27 mouse cellular contexts compared by ENCODE assay signal in genomic region chr14:54300676-54301075, GRCm38 (mm10). TPM values are rescaled to one million over a fixed set of nuclear protein-coding genes. Genes with fewer than 3 reads are reported as not detected.
DNase-seq lines count a peak whose midpoint lies in the region; ATAC-seq and TF ChIP-seq lines count a peak whose summit lies in the region.
"Had no signal": no experiment of that assay in that cellular context is flagged by ENCODE, and none has a peak within 500 bp of the region (broad histone marks: within the 10 kb centered on the region; RNA-seq: fewer than 3 reads in every experiment).

No protein-coding gene starts in this region.

- 92% methylated on average over 3 of the region's 3 CpGs for WGBS in midbrain, embryonic 14.5 days

- H3K4me1 ChIP-seq in testis, adult 2 months (ENCODE audit: control insufficient read depth, insufficient read depth, low read length), result no peaks in the 10 kb centered on the region
- no peaks in the 10 kb centered on the region for H3K4me1 ChIP-seq in midbrain, embryonic 14.5 days (ENCODE audit: control insufficient read depth, insufficient read depth, low read length)
- H3K4me1 ChIP-seq: embryonic facial prominence, embryonic 15.5 days; forebrain, embryonic 15.5 days; heart, embryonic 12.5 days; hindbrain, embryonic 10.5 days; hindbrain, embryonic 15.5 days had no signal

- H3K4me3 ChIP-seq in testis, adult 2 months (ENCODE audit: control insufficient read depth, low read depth, low read length), result no peak overlapping the region
- no peak overlapping the region for H3K4me3 ChIP-seq in midbrain, embryonic 14.5 days (replicated peaks; ENCODE audit: low read depth, low read length)
- H3K4me3 ChIP-seq: embryonic facial prominence, embryonic 15.5 days; erythroblast, embryonic 14.5 days; forebrain, embryonic 15.5 days; heart, embryonic 12.5 days; hindbrain, embryonic 10.5 days; hindbrain, embryonic 15.5 days had no signal

- no peak for TF ChIP-seq POLR2A in testis, adult 2 months (IDR thresholded peaks at IDR 0.05; ENCODE audit: control insufficient read depth, low read depth, low read length)

- no peak for ATAC-seq in midbrain, embryonic 14.5 days (ENCODE audit: low FRiP score, low TSS enrichment)
- ATAC-seq: CD4-positive, CD25-positive, alpha-beta regulatory T cell, adult 4 months; forebrain, embryonic 15.5 days; intestine, embryonic 16.5 days had no signal

- H3K9me3 ChIP-seq in midbrain, embryonic 14.5 days (ENCODE audit: control insufficient read depth, low read length), result 0 out of 2 replicates have a peak, but pooled peaks cover 5% of the 10 kb centered on the region
- H3K9me3 ChIP-seq: embryonic facial prominence, embryonic 15.5 days; forebrain, embryonic 15.5 days; G1E had no signal

- no peaks in the 10 kb centered on the region for H3K27me3 ChIP-seq in testis, adult 2 months (ENCODE audit: control insufficient read depth, insufficient read depth, low read length)
- H3K27me3 ChIP-seq in midbrain, embryonic 14.5 days (ENCODE audit: control insufficient read depth, insufficient read depth, low read length), result no peaks in the 10 kb centered on the region
- H3K27me3 ChIP-seq: embryonic facial prominence, embryonic 15.5 days; forebrain, embryonic 15.5 days; hindbrain, embryonic 15.5 days had no signal

- H3K4me2 ChIP-seq in midbrain, embryonic 14.5 days (ENCODE audit: low read length), result no peak overlapping the region
- H3K4me2 ChIP-seq: embryonic facial prominence, embryonic 15.5 days; forebrain, embryonic 15.5 days; heart, embryonic 12.5 days; hindbrain, embryonic 15.5 days had no signal

- no peaks in the 10 kb centered on the region for H3K36me3 ChIP-seq in testis, adult 2 months (ENCODE audit: control insufficient read depth, insufficient read depth, low read length)
- no peaks in the 10 kb centered on the region for H3K36me3 ChIP-seq in midbrain, embryonic 14.5 days (ENCODE audit: control insufficient read depth, insufficient read depth, low read length)
- H3K36me3 ChIP-seq: embryonic facial prominence, embryonic 15.5 days; forebrain, embryonic 15.5 days; G1E; heart, embryonic 12.5 days; hindbrain, embryonic 10.5 days; hindbrain, embryonic 15.5 days had no signal

- H3K27ac ChIP-seq in testis, adult 2 months (ENCODE audit: control insufficient read depth, insufficient read depth, low read depth, low read length), result 0 out of 2 replicates have a peak overlapping the region, but pooled peaks have one; percentile 42
- no peak overlapping the region for H3K27ac ChIP-seq in midbrain, embryonic 14.5 days (replicated peaks; ENCODE audit: low read depth, low read length)
- H3K27ac ChIP-seq: embryonic facial prominence, embryonic 15.5 days; forebrain, embryonic 15.5 days; hindbrain, embryonic 10.5 days; hindbrain, embryonic 15.5 days had no signal

- no peak for DNase-seq in testis, postnatal 10 days (ENCODE audit: low spot score)
- DNase-seq in adrenal gland, postnatal 10 days, result peak; percentile 46
- peak; percentile 81 for DNase-seq in fat pad, adult 2 months (ENCODE audit: extremely low read depth, low read depth, low spot score)
- DNase-seq in midbrain, embryonic 14.5 days, result no peak
- no peak for DNase-seq in cerebellum, postnatal 36 days
- DNase-seq in frontal cortex, postnatal 25 days (ENCODE audit: low spot score in 2 of 2), result no peak
- DNase-seq: B cell, adult 2 months; cerebellum, adult 2 months; embryo, embryonic 11 days; gastrocnemius, postnatal 10 days had no signal

- no peak for TF ChIP-seq CTCF in testis, adult 2 months (IDR thresholded peaks at IDR 0.05; ENCODE audit: control insufficient read depth, insufficient read depth, insufficient replicate concordance, low read depth, low read length)

- no peak overlapping the region for H3K9ac ChIP-seq in midbrain, embryonic 14.5 days (replicated peaks; ENCODE audit: low read length)
- H3K9ac ChIP-seq: embryonic facial prominence, embryonic 15.5 days; forebrain, embryonic 15.5 days; heart, embryonic 12.5 days; hindbrain, embryonic 15.5 days had no signal

RNA-seq across cellular contexts. Expression of gene Olfr49, which starts 15.9 kb away (rescaled TPM):
- polyA plus RNA-seq in testis, adult 2 months (2012; rRNA removed), result not detected in 2 replicates
- not detected for total RNA-seq in adrenal gland, postnatal 10 days (2021)
- polyA plus RNA-seq in midbrain, embryonic 14.5 days (2014; fragmentation: Nextera tagmentation; extraction: Ambion mirVana), result not detected in 2 replicates
- total RNA-seq: common myeloid progenitor, adult 5-6 weeks; gastrocnemius, postnatal 10 days; granulocyte monocyte progenitor cell, adult 5-6 weeks; heart, adult 8-10 months; heart, postnatal 25 days had no signal
- polyA plus RNA-seq: cerebellum, adult 2 months; embryonic facial prominence, embryonic 11.5 days; erythroblast, embryonic 14.5 days; forebrain, embryonic 11.5 days; forebrain, embryonic 15.5 days; G1E; heart, embryonic 12.5 days; heart, embryonic 16.5 days; hindbrain, embryonic 10.5 days; hindbrain, embryonic 15.5 days; intestine, embryonic 16.5 days had no signal

RNA-seq across cellular contexts. Expression of gene Abhd4, which starts 46.7 kb away (rescaled TPM):
- 212 and 237 TPM in 2 replicates for polyA plus RNA-seq in testis, adult 2 months (2012; rRNA removed)
- total RNA-seq in adrenal gland, postnatal 10 days (2021), result 100 to 1,000 TPM; 206 to 229 TPM
- 46.6 and 48.0 TPM in 2 replicates for polyA plus RNA-seq in midbrain, embryonic 14.5 days (2014; fragmentation: Nextera tagmentation; extraction: Ambion mirVana)

RNA-seq across cellular contexts. Expression of gene Dad1, which starts 46.8 kb away (rescaled TPM):
- 625 and 632 TPM in 2 replicates for polyA plus RNA-seq in testis, adult 2 months (2012; rRNA removed)
- 100 to 1,000 TPM; 171 to 191 TPM for total RNA-seq in adrenal gland, postnatal 10 days (2021)
- polyA plus RNA-seq in midbrain, embryonic 14.5 days (2014; fragmentation: Nextera tagmentation; extraction: Ambion mirVana), result 338 and 385 TPM in 2 replicates

RNA-seq across cellular contexts. Expression of gene Oxa1l, which starts 60.0 kb away (rescaled TPM):
- 28.0 and 28.6 TPM in 2 replicates for polyA plus RNA-seq in testis, adult 2 months (2012; rRNA removed)
- total RNA-seq in adrenal gland, postnatal 10 days (2021), result 100 to 1,000 TPM; 114 to 138 TPM
- 58.6 and 71.2 TPM in 2 replicates for polyA plus RNA-seq in midbrain, embryonic 14.5 days (2014; fragmentation: Nextera tagmentation; extraction: Ambion mirVana)

Comparison
In these comparisons a context has a peak if more than half of its experiments do, and no peak if none do; other contexts are left out.
1. DNase-seq: peak in adrenal gland, postnatal 10 days (single experiment) and fat pad, adult 2 months (single experiment); none in testis, postnatal 10 days (single experiment), midbrain, embryonic 14.5 days (single experiment), cerebellum, postnatal 36 days (0 of 2) and frontal cortex, postnatal 25 days (0 of 2).